ENCODE assay signal across 8 mouse cellular contexts in genomic region chr9:48538044-48538645, GRCm38 (mm10). TPM values are rescaled to one million over a fixed set of nuclear protein-coding genes. Genes with fewer than 3 reads are reported as not detected.
A peak's percentile ranks its signal among the peaks of the same experiment; 100 is the strongest.
DNase-seq lines count a peak whose midpoint lies in the region; ATAC-seq and TF ChIP-seq lines count a peak whose summit lies in the region.

No protein-coding gene starts in this region.

- no peak for TF ChIP-seq POLR2A in limb, embryonic 14.5 days (IDR thresholded peaks at IDR 0.05; ENCODE audit: borderline replicate concordance, extremely low read depth, insufficient read depth, insufficient read length)

- 0 out of 2 replicates have a peak overlapping the region, but pooled peaks have one; percentile 15 for H3K27ac ChIP-seq in embryonic facial prominence, embryonic 14.5 days (replicated peaks; ENCODE audit: low read depth, low read length)
- H3K27ac ChIP-seq in limb, embryonic 14.5 days (replicated peaks; ENCODE audit: low read depth, low read length), result no peak overlapping the region

- peak; percentile 53; the same call in 1 of the 2 replicates for ATAC-seq in embryonic facial prominence, embryonic 14.5 days (ENCODE audit: low read depth)
- no peak for ATAC-seq in limb, embryonic 14.5 days (ENCODE audit: low FRiP score, low read depth)

- peak overlapping the region; percentile 23 for H3K4me3 ChIP-seq in embryonic facial prominence, embryonic 14.5 days (ENCODE audit: low read depth, low read length)
- H3K4me3 ChIP-seq in limb, embryonic 14.5 days (replicated peaks; ENCODE audit: low read length), result peak overlapping the region; percentile 23

- H3K27me3 ChIP-seq in embryonic facial prominence, embryonic 14.5 days (replicated peaks; ENCODE audit: control insufficient read depth, insufficient read depth, low read length), result no peaks in the 10 kb centered on the region
- no peaks in the 10 kb centered on the region for H3K27me3 ChIP-seq in limb, embryonic 14.5 days (ENCODE audit: control insufficient read depth, insufficient read depth, low read length)

- peak overlapping the region; percentile 42; the same call in 1 of the 2 replicates for H3K9ac ChIP-seq in embryonic facial prominence, embryonic 14.5 days (ENCODE audit: low read depth, low read length)
- H3K9ac ChIP-seq in limb, embryonic 14.5 days (ENCODE audit: low read depth, low read length, severe bottlenecking), result peak overlapping the region; percentile 37

- H3K36me3 ChIP-seq in embryonic facial prominence, embryonic 14.5 days (ENCODE audit: control insufficient read depth, insufficient read depth, low read length), result no peaks in the 10 kb centered on the region
- no peaks in the 10 kb centered on the region for H3K36me3 ChIP-seq in limb, embryonic 14.5 days (ENCODE audit: control insufficient read depth, insufficient read depth, low read length)

- WGBS in embryonic facial prominence, embryonic 14.5 days, result 2% methylated on average over 17 of the region's 17 CpGs
- 3% methylated on average over 17 of the region's 17 CpGs for WGBS in limb, embryonic 14.5 days

- peaks cover 11% of the 10 kb centered on the region for H3K4me1 ChIP-seq in embryonic facial prominence, embryonic 14.5 days (ENCODE audit: control insufficient read depth, insufficient read depth, low read length)
- H3K4me1 ChIP-seq in limb, embryonic 14.5 days (ENCODE audit: control insufficient read depth, insufficient read depth, low read length), result peaks cover 8% of the 10 kb centered on the region; the same call in 1 of the 2 replicates

- peak overlapping the region; percentile 54 for H3K4me2 ChIP-seq in embryonic facial prominence, embryonic 14.5 days (ENCODE audit: low read depth, low read length)
- peak overlapping the region; percentile 44 for H3K4me2 ChIP-seq in limb, embryonic 14.5 days (replicated peaks; ENCODE audit: low read depth, low read length, severe bottlenecking)

- H3K9me3 ChIP-seq in embryonic facial prominence, embryonic 14.5 days (ENCODE audit: control insufficient read depth, low read length), result peaks cover 18% of the 10 kb centered on the region; the same call in 1 of the 2 replicates
- H3K9me3 ChIP-seq in limb, embryonic 14.5 days (ENCODE audit: control insufficient read depth, low read length), result peaks cover 9% of the 10 kb centered on the region; the same call in 1 of the 2 replicates

- peak; percentile 27 to 29 for DNase-seq in spleen, postnatal 36 days (ENCODE audit: low spot score in 2 of 2)
- no peak for DNase-seq in spleen, postnatal 4 days (ENCODE audit: low spot score in 2 of 2)
- DNase-seq in embryonic facial prominence, embryonic 14.5 days (ENCODE audit: low spot score), result peak; percentile 16
- DNase-seq in limb, embryonic 14.5 days (ENCODE audit: low spot score), result no peak
- peak; percentile 31 for DNase-seq in retina, postnatal 1 day
- DNase-seq in frontal cortex, postnatal 36 days (ENCODE audit: low spot score in 2 of 2), result no peak
- DNase-seq in layer of hippocampus, adult 11-12 months (ENCODE audit: low spot score), result no peak
- DNase-seq in MN1 (ENCODE audit: low spot score), result no peak

RNA-seq across cellular contexts. Expression of gene Gm5617, which starts 42.9 kb away (rescaled TPM):
- 31.5 and 37.9 TPM in 2 replicates for polyA plus RNA-seq in embryonic facial prominence, embryonic 14.5 days (2014; fragmentation: Nextera tagmentation; extraction: Ambion mirVana)
- polyA plus RNA-seq in limb, embryonic 14.5 days (2012; rRNA removed), result 21.6 and 34.3 TPM in 2 replicates
- 39.5 and 39.8 TPM in 2 replicates for polyA plus RNA-seq in limb, embryonic 14.5 days (2014; fragmentation: Nextera tagmentation; extraction: Ambion mirVana)

RNA-seq across cellular contexts. Expression of gene Rbm7, which starts 43.0 kb away (rescaled TPM):
- 107 and 109 TPM in 2 replicates for polyA plus RNA-seq in embryonic facial prominence, embryonic 14.5 days (2014; fragmentation: Nextera tagmentation; extraction: Ambion mirVana)
- polyA plus RNA-seq in limb, embryonic 14.5 days (2012; rRNA removed), result 51.5 and 54.7 TPM in 2 replicates
- polyA plus RNA-seq in limb, embryonic 14.5 days (2014; fragmentation: Nextera tagmentation; extraction: Ambion mirVana), result 115 and 122 TPM in 2 replicates

RNA-seq across cellular contexts. Expression of gene Rexo2, which starts 57.7 kb away (rescaled TPM):
- 110 and 114 TPM in 2 replicates for polyA plus RNA-seq in embryonic facial prominence, embryonic 14.5 days (2014; fragmentation: Nextera tagmentation; extraction: Ambion mirVana)
- polyA plus RNA-seq in limb, embryonic 14.5 days (2012; rRNA removed), result 105 and 119 TPM in 2 replicates
- 101 and 111 TPM in 2 replicates for polyA plus RNA-seq in limb, embryonic 14.5 days (2014; fragmentation: Nextera tagmentation; extraction: Ambion mirVana)

Comparison
In these comparisons a context has a peak if more than half of its experiments do, and no peak if none do; other contexts are left out.
1. DNase-seq: peak in spleen, postnatal 36 days (2 of 2), embryonic facial prominence, embryonic 14.5 days (single experiment) and retina, postnatal 1 day (single experiment); none in spleen, postnatal 4 days (0 of 2), limb, embryonic 14.5 days (single experiment), frontal cortex, postnatal 36 days (0 of 2), layer of hippocampus, adult 11-12 months (single experiment) and MN1 (single experiment).